Mouse (Mus musculus) lung, embryonic 14.5 days (tissue): Measurements from ENCODE around the gene Anks1b. TPM values are rescaled to one million over a fixed set of nuclear protein-coding genes. Genes with fewer than 3 reads are reported as not detected.

Experiments
- ATAC-seq: fragments of 200-750 bp; cut with Nextera tagmentation; 2 replicates; pipeline ENCODE4 v1.8.0; 2017; ENCODE audit warnings: mild to moderate bottlenecking, moderate TSS enrichment, moderate library complexity; ENCODE audit not compliant: insufficient read depth
- DNase-seq: peaks from one replicate; pipeline ENCODE4 v3.0.0-alpha.2; 2015
- H3K27ac ChIP-seq: fragments of 300-500 bp; sonication (generic); 2 replicates; pipeline ENCODE4 v1.5.1; 2014; ENCODE audit warnings: low read depth, mild to moderate bottlenecking, moderate library complexity
- H3K27me3 ChIP-seq: fragments of 300-500 bp; sonication (generic); 2 replicates; pipeline ENCODE4 v1.6.1; 2014; ENCODE audit warnings: low read length, control low read depth; ENCODE audit not compliant: insufficient read depth
- H3K36me3 ChIP-seq: fragments of 300-500 bp; sonication (generic); 2 replicates; pipeline ENCODE4 v1.6.1; 2014; ENCODE audit warnings: control low read depth; ENCODE audit not compliant: insufficient read depth
- H3K4me1 ChIP-seq: fragments of 300-500 bp; sonication (generic); 2 replicates; pipeline ENCODE4 v1.6.1; 2014; ENCODE audit warnings: antibody characterized with exemption, control low read depth; ENCODE audit not compliant: insufficient read depth
- H3K4me2 ChIP-seq: fragments of 300-500 bp; sonication (generic); 2 replicates; pipeline ENCODE4 v1.6.1; 2014; ENCODE audit warnings: mild to moderate bottlenecking
- H3K4me3 ChIP-seq: fragments of 300-500 bp; sonication (generic); 2 replicates; pipeline ENCODE4 v1.5.1; 2014; ENCODE audit warnings: low read depth, low read length
- H3K9ac ChIP-seq: fragments of 300-500 bp; sonication (generic); 2 replicates; pipeline ENCODE4 v1.6.1; 2014
- H3K9me3 ChIP-seq: fragments of 300-500 bp; sonication (generic); 2 replicates; pipeline ENCODE4 v1.6.1; 2016; ENCODE audit warnings: low read depth, low read length, control low read depth
- CTCF ChIP-seq: IDR thresholded peaks from 2 replicates; pipeline ENCODE4 v1.5.1; 2016; ENCODE audit warnings: antibody characterized with exemption, low read depth
- WGBS: fragments of 180-500 bp; shearing (Covaris S2); extraction: QIAGEN DNeasy Blood & Tissue Kit; methylation state at CpG from one replicate; pipeline ENCODE4 v1.1.7; 2014; 5-methylcytosine and 5-hydroxymethylcytosine counted together
- polyA plus RNA-seq: library from polyadenylated mRNA; unstranded; fragments of >200 nt; fragmentation: Nextera tagmentation; extraction: Ambion mirVana; gene quantifications from 2 replicates; pipeline ENCODE4 v1.2.1, GENCODE M21; 2014

Gene Anks1b
- polyA plus RNA-seq, 1 experiment from 2014 or later = 1.2 TPM

GRCm38 (mm10) chr10:90818246-90818937 is 945.1 kb downstream of the Anks1b start:
- 50% methylated on average over 10 of the region's 10 CpGs for WGBS
- no peaks in the 10 kb centered on the region for H3K27me3 ChIP-seq
- no peak for TF ChIP-seq CTCF

GRCm38 (mm10) chr10:90823438-90823837 is 950.1 kb downstream of the Anks1b start:
- no peaks in the 10 kb centered on the region for H3K36me3 ChIP-seq
- H3K9me3 ChIP-seq = no peaks in the 10 kb centered on the region
- 6% methylated on average over 4 of the region's 4 CpGs for WGBS
- no peak overlapping the region for H3K4me2 ChIP-seq
- DNase-seq = peak; percentile 77
- no peaks in the 10 kb centered on the region for H3K4me1 ChIP-seq
- peaks cover 19% of the 10 kb centered on the region for H3K27me3 ChIP-seq
- no peak overlapping the region for H3K9ac ChIP-seq
- TF ChIP-seq CTCF = no peak
- H3K27ac ChIP-seq = no peak overlapping the region
- no peak for ATAC-seq
- H3K4me3 ChIP-seq = no peak overlapping the region

More at GRCm38 (mm10) chr10:90818246-90818937, 945.1 kb downstream of the Anks1b start:
- Histone ChIP-seq H3K4me2 (no peak overlapping the region), H3K4me1 (no peaks in the 10 kb centered on the region), H3K4me3 (no peak overlapping the region), H3K9ac (no peak overlapping the region), H3K36me3 (no peaks in the 10 kb centered on the region), H3K9me3 (no peaks in the 10 kb centered on the region), H3K27ac (no peak overlapping the region)
- DNase-seq (no peak), ATAC-seq (no peak)

GRCm38 (mm10) chr10:90824692-90825091 is 951.4 kb downstream of the Anks1b start:
- H3K4me3 ChIP-seq = no peak overlapping the region
- 65% methylated on average over 2 of the region's 2 CpGs for WGBS
- no peaks in the 10 kb centered on the region for H3K4me1 ChIP-seq
- DNase-seq (no peak), ATAC-seq (no peak)
- H3K9me3 ChIP-seq = no peaks in the 10 kb centered on the region
- no peak overlapping the region for H3K4me2 ChIP-seq
- H3K27me3 ChIP-seq = peaks cover 31% of the 10 kb centered on the region
- no peak for TF ChIP-seq CTCF
- no peak overlapping the region for H3K9ac ChIP-seq
- H3K36me3 ChIP-seq = no peaks in the 10 kb centered on the region
- H3K27ac ChIP-seq = no peak overlapping the region

- Histone ChIP-seq H3K27ac (no peak overlapping the region), H3K9me3 (no peaks in the 10 kb centered on the region), H3K4me1 (no peaks in the 10 kb centered on the region), H3K36me3 (no peaks in the 10 kb centered on the region), H3K4me3 (no peak overlapping the region), H3K9ac (no peak overlapping the region), H3K27me3 (peaks cover 54% of the 10 kb centered on the region), H3K4me2 (no peak overlapping the region)
- WGBS = 24% methylated on average over 4 of the region's 4 CpGs
- no peak for TF ChIP-seq CTCF
- DNase-seq (peak; percentile 77), ATAC-seq (no peak)
Measured at GRCm38 (mm10) chr10:90826939-90827338, 953.6 kb downstream of the Anks1b start.

- ATAC-seq (peak; percentile 80), DNase-seq (peak; percentile 34)
- Histone ChIP-seq H3K9ac (no peak overlapping the region), H3K27ac (no peak overlapping the region), H3K36me3 (no peaks in the 10 kb centered on the region), H3K4me1 (no peaks in the 10 kb centered on the region), H3K4me3 (peak overlapping the region; percentile 50), H3K9me3 (no peaks in the 10 kb centered on the region), H3K27me3 (peaks cover 59% of the 10 kb centered on the region), H3K4me2 (peak overlapping the region; percentile 89)
- TF ChIP-seq CTCF = no peak
- whole genome bisulfite sequencing = under 1% methylated on average over 51 of the region's 73 CpGs
Measured at GRCm38 (mm10) chr10:90828581-90829393, 955.5 kb downstream of the Anks1b start.

DNA sequence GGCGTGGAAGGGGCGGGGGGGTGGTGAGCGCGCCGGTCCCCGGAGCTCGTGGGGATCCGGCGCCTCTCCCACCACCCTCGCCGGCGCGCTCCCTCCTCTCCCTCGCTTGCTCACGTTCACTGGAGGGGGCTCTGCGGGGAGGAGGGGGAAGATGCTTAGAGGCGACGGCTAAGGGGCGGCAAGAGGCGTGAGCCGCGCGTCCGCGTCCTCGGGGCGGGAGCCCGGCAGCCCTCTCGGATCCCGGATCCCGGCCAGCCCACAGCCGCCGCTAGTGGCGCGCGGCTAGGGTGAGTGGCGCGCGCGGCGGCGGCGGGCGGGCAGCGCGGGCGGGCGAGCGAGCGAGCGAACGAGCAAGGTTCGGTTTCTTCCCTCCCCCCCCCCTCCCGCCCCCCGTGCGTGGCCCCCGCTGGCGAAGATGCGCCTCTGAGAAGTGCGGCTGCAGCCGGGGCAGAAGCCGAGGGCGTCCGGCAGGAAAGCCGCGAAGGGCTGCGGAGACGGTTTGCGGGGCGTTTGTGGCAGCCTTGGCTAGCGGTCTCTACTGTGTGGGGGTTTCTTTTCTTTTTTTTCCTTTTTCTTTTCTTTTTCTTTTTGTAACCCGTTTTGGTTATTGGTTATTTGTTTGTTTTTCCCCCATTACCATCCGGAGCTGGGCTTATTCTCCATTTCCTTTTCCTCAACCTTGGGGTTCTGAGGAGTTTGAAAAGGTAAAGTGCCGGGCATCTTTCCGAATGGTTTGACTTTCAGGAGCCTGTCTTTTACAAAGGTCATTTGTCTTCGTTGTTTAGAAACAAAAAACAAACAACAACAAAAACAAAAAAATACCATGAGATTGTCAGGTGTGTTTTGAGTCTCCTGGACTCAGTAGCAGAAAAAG is 956.3 kb downstream of the Anks1b start:
- no peak for TF ChIP-seq CTCF
- no peaks in the 10 kb centered on the region for H3K9me3 ChIP-seq
- 2% methylated on average over 41 of the region's 76 CpGs for WGBS
- no peaks in the 10 kb centered on the region for H3K4me1 ChIP-seq
- H3K27ac ChIP-seq = no peak overlapping the region
- H3K9ac ChIP-seq = no peak overlapping the region; the same call in 1 of the 2 replicates
- H3K27me3 ChIP-seq = peaks cover 59% of the 10 kb centered on the region
- peak overlapping the region; percentile 50 for H3K4me3 ChIP-seq
- DNase-seq (peak; percentile 45), ATAC-seq (peak; percentile 82)
- H3K36me3 ChIP-seq = no peaks in the 10 kb centered on the region
- peak overlapping the region; percentile 89 for H3K4me2 ChIP-seq

DNA sequence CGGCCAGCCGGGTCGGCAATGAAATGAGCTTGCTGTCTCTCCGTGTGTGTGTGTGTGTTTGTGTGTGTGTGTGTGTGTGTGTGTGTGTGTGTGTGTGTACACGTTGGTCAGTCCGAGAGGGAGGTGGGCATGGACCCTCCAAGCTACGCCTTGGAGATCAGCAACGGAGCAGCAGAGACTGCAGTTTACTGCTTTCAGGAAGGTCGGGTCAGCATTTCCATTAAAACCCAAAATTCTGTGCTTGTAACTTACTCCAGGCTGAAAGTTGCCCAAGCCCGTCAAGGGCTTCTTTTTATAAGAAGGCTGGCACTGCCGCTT is 956.9 kb downstream of the Anks1b start:
- H3K36me3 ChIP-seq = no peaks in the 10 kb centered on the region
- H3K27ac ChIP-seq = no peak overlapping the region
- H3K9me3 ChIP-seq = no peaks in the 10 kb centered on the region
- TF ChIP-seq CTCF = no peak
- no peaks in the 10 kb centered on the region for H3K4me1 ChIP-seq
- no peak overlapping the region for H3K9ac ChIP-seq
- no peak overlapping the region for H3K4me2 ChIP-seq
- H3K27me3 ChIP-seq = peaks cover 59% of the 10 kb centered on the region
- no peak for ATAC-seq
- peak overlapping the region; percentile 50; the same call in 1 of the 2 replicates for H3K4me3 ChIP-seq
- WGBS = 2% methylated on average over 11 of the region's 11 CpGs
- DNase-seq = no peak
